19 mouse cellular contexts compared by ENCODE assay signal in the genomic region with DNA sequence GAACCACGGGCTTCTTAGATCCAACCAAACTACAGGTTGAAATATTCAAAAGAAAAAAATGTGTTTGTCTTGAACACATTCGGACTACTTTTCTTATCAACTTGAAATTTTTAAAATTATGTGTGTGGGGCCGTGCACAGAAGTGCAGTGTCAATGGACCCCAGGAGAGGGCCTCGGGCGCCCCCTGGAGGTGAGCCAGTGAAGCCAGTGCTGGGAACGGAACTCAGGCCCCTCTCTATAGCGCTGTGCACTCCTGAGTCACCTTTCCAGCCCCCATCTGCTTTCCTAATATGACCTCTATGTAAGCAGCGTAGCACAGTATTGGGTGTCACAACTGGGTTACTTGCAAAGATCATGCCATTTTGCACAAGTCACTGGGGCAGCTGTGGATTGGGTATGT.
DNase-seq lines count a peak whose midpoint lies in the region; ATAC-seq and TF ChIP-seq lines count a peak whose summit lies in the region.
"Had no signal": no experiment of that assay in that cellular context is flagged by ENCODE, and none has a peak within 500 bp of the region (broad histone marks: within the 10 kb centered on the region; RNA-seq: fewer than 3 reads in every experiment).

No protein-coding gene starts in this region.

- WGBS in intestine, postnatal 0 days = 64% methylated on average over 8 of the region's 8 CpGs
- 60% methylated on average over 8 of the region's 8 CpGs for WGBS in intestine, embryonic 15.5 days
- 64% methylated on average over 8 of the region's 8 CpGs for WGBS in spleen, adult 2 months
- WGBS in embryonic facial prominence, embryonic 10.5 days = 55% methylated on average over 8 of the region's 8 CpGs

- DNase-seq in cerebellum, adult 11 months = peak; percentile 31
- no peak for DNase-seq in cerebellum, postnatal 4 days (ENCODE audit: low spot score in 2 of 2)
- DNase-seq in spleen, adult 2 months (ENCODE audit: low read depth in 1 of 2, low spot score in 2 of 2) = no peak
- DNase-seq in spleen, adult 12 weeks (ENCODE audit: low spot score) = no peak
- DNase-seq in embryonic facial prominence, embryonic 10.5 days (ENCODE audit: low spot score) = no peak
- DNase-seq in right cerebral cortex, postnatal 25 days = no peak
- DNase-seq: adrenal gland, postnatal 25 days; gastrocnemius, postnatal 25 days; heart, postnatal 14 days; kidney, adult 8-10 months; kidney, postnatal 4 days had no signal

- H3K9ac ChIP-seq in intestine, postnatal 0 days (ENCODE audit: low read depth, low read length) = no peak overlapping the region
- H3K9ac ChIP-seq in intestine, embryonic 15.5 days = no peak overlapping the region
- H3K9ac ChIP-seq: embryonic facial prominence, embryonic 12.5 days; lung, embryonic 15.5 days had no signal

- no peak overlapping the region for H3K4me3 ChIP-seq in intestine, postnatal 0 days (ENCODE audit: low read depth, low read length)
- no peak overlapping the region for H3K4me3 ChIP-seq in intestine, embryonic 15.5 days (replicated peaks)
- no peak overlapping the region for H3K4me3 ChIP-seq in spleen, adult 2 months (ENCODE audit: extremely low read depth, insufficient read depth, insufficient read length)
- H3K4me3 ChIP-seq in embryonic facial prominence, embryonic 10.5 days = no peak overlapping the region
- H3K4me3 ChIP-seq: embryonic facial prominence, embryonic 12.5 days; heart, embryonic 10.5 days; lung, embryonic 15.5 days; megakaryocyte, embryonic 14.5 days had no signal

- no peaks in the 10 kb centered on the region for H3K4me1 ChIP-seq in intestine, postnatal 0 days (replicated peaks; ENCODE audit: control insufficient read depth, insufficient read depth, low read length)
- peaks cover 7% of the 10 kb centered on the region; the same call in 1 of the 2 replicates for H3K4me1 ChIP-seq in intestine, embryonic 15.5 days (replicated peaks)
- no peaks in the 10 kb centered on the region for H3K4me1 ChIP-seq in spleen, adult 2 months (ENCODE audit: control insufficient read depth, insufficient read depth, insufficient read length)
- peaks cover 18% of the 10 kb centered on the region; the same call in 1 of the 2 replicates for H3K4me1 ChIP-seq in embryonic facial prominence, embryonic 10.5 days
- H3K4me1 ChIP-seq: embryonic facial prominence, embryonic 12.5 days; lung, embryonic 15.5 days had no signal

- H3K27me3 ChIP-seq in intestine, postnatal 0 days (replicated peaks; ENCODE audit: control insufficient read depth, insufficient read depth, low read length) = peaks cover 2% of the 10 kb centered on the region; the same call in 1 of the 2 replicates
- H3K27me3 ChIP-seq in intestine, embryonic 15.5 days (replicated peaks) = no peaks in the 10 kb centered on the region
- H3K27me3 ChIP-seq in spleen, adult 2 months (ENCODE audit: control insufficient read depth, insufficient read depth, low read length) = no peaks in the 10 kb centered on the region
- peaks cover 12% of the 10 kb centered on the region; the same call in 1 of the 2 replicates for H3K27me3 ChIP-seq in embryonic facial prominence, embryonic 10.5 days (replicated peaks; ENCODE audit: low read depth, poor library complexity, severe bottlenecking)
- H3K27me3 ChIP-seq: embryonic facial prominence, embryonic 12.5 days; lung, embryonic 15.5 days had no signal

- no peak overlapping the region for H3K27ac ChIP-seq in intestine, postnatal 0 days (ENCODE audit: low read depth, low read length)
- no peak overlapping the region for H3K27ac ChIP-seq in intestine, embryonic 15.5 days
- H3K27ac ChIP-seq in spleen, adult 2 months (ENCODE audit: insufficient read depth, low read length) = no peak overlapping the region
- H3K27ac ChIP-seq in embryonic facial prominence, embryonic 10.5 days (replicated peaks) = no peak overlapping the region
- H3K27ac ChIP-seq: embryonic facial prominence, embryonic 12.5 days; heart, embryonic 10.5 days; lung, embryonic 15.5 days had no signal

- no peaks in the 10 kb centered on the region for H3K9me3 ChIP-seq in intestine, postnatal 0 days (ENCODE audit: control insufficient read depth)
- no peaks in the 10 kb centered on the region for H3K9me3 ChIP-seq in intestine, embryonic 15.5 days
- no peaks in the 10 kb centered on the region for H3K9me3 ChIP-seq in embryonic facial prominence, embryonic 10.5 days
- H3K9me3 ChIP-seq: embryonic facial prominence, embryonic 12.5 days; heart, embryonic 10.5 days; lung, embryonic 15.5 days had no signal

- peak; percentile 28 for TF ChIP-seq CTCF in intestine, postnatal 0 days (IDR thresholded peaks at IDR 0.05; ENCODE audit: low read depth)
- TF ChIP-seq CTCF in spleen, adult 2 months (IDR thresholded peaks at IDR 0.05; ENCODE audit: extremely low read depth, insufficient read depth, insufficient read length, insufficient replicate concordance) = 0 out of 2 replicates have a peak, but pooled peaks have one; percentile 4

- no peaks in the 10 kb centered on the region for H3K36me3 ChIP-seq in intestine, postnatal 0 days (ENCODE audit: control insufficient read depth, insufficient read depth)
- H3K36me3 ChIP-seq in intestine, embryonic 15.5 days = no peaks in the 10 kb centered on the region
- no peaks in the 10 kb centered on the region for H3K36me3 ChIP-seq in spleen, adult 2 months (ENCODE audit: control insufficient read depth, insufficient read depth, low read length)
- no peaks in the 10 kb centered on the region for H3K36me3 ChIP-seq in embryonic facial prominence, embryonic 10.5 days (replicated peaks)
- H3K36me3 ChIP-seq: embryonic facial prominence, embryonic 12.5 days; heart, embryonic 10.5 days; lung, embryonic 15.5 days had no signal

- no peak for ATAC-seq in intestine, postnatal 0 days
- no peak for ATAC-seq in intestine, embryonic 15.5 days
- ATAC-seq: hindbrain, embryonic 16.5 days; midbrain, embryonic 16.5 days had no signal

- H3K4me2 ChIP-seq in intestine, postnatal 0 days (replicated peaks; ENCODE audit: low read depth) = no peak overlapping the region
- no peak overlapping the region for H3K4me2 ChIP-seq in intestine, embryonic 15.5 days (replicated peaks)
- H3K4me2 ChIP-seq: embryonic facial prominence, embryonic 12.5 days; lung, embryonic 15.5 days had no signal

- TF ChIP-seq POLR2A in spleen, adult 2 months (IDR thresholded peaks at IDR 0.05; ENCODE audit: low read depth, low read length) = no peak
